Mouse (Mus musculus) adrenal gland, postnatal 36 days (tissue): Measurements from ENCODE around the gene Kcne3. TPM values are rescaled to one million over a fixed set of nuclear protein-coding genes. Genes with fewer than 3 reads are reported as not detected.

ENCODE experiments used
- DNase-seq, 2 experiments: peaks; one replicate each; pipeline ENCODE4 v3.0.0; 2021; ENCODE audit warnings: mixed read lengths in 1 of 2
- long read RNA-seq, 2 experiments: library from polyadenylated mRNA; stranded (forward); transcript quantifications; one replicate each; pipeline ENCODE4 v2.0.0; 2021; ENCODE audit warnings: borderline sequencing depth in 2 of 2
- total RNA-seq, 2 experiments: library from RNA; stranded (reverse); gene quantifications; 2 replicates each; pipeline ENCODE4 v1.2.3; 2021

The Kcne3 gene
- total RNA-seq, result 1 to 10 TPM in 1 of 2 experiments, under 1 TPM in 1; 0.99 to 1.5 TPM
- long read RNA-seq, experiment 1, result 0 reads
- long read RNA-seq, experiment 2, partial matches to known transcripts, result 0 of 1 reads
- long read RNA-seq, experiment 2, other reads (novel, unspliced or antisense), result 0 of 1 reads

DNA sequence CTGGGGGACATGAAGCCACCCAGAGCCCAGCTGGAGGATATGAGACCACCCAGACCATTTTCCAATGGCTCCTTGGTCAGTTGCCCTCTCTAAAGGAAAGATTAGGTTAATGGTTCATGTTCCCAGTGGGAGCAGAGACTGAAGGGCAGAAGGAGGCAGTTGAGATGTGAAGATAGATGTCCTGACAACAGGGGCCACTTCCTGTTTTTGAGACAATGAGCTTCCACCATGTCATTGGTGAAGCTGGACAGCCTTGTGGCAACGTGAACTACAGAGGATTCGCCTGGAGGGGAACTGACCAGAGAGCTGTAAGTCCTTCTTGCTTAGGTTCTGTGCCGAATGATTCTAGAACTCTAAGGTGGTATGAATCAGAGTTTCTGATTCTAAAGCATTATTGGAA is at the start of gene Kcne3:
TSS of gene Kcne3 (plus strand) at position 234 of the 400 bp plus-strand sequence.
- no peak for DNase-seq

DNA sequence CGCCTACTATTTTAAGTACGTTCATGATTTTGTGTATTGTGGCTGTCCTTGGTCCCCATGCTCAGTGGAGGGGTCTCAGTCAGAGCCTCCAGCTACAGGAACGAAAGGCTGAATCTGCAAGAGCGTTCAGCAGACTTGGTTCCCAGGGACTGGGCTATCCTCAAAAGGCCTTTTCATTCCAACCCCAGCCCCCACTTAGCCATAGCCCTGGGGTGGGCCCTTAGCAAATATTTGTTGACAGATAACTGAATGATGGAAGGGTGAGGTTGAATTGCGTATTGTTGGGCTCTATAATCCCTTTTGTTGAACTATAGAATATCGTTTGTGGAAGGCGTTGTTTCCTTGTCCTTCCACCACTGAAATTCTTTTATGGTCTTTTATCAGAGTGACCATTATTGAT is 49.8 kb upstream of the Kcne3 start:
- no peak for DNase-seq

DNA sequence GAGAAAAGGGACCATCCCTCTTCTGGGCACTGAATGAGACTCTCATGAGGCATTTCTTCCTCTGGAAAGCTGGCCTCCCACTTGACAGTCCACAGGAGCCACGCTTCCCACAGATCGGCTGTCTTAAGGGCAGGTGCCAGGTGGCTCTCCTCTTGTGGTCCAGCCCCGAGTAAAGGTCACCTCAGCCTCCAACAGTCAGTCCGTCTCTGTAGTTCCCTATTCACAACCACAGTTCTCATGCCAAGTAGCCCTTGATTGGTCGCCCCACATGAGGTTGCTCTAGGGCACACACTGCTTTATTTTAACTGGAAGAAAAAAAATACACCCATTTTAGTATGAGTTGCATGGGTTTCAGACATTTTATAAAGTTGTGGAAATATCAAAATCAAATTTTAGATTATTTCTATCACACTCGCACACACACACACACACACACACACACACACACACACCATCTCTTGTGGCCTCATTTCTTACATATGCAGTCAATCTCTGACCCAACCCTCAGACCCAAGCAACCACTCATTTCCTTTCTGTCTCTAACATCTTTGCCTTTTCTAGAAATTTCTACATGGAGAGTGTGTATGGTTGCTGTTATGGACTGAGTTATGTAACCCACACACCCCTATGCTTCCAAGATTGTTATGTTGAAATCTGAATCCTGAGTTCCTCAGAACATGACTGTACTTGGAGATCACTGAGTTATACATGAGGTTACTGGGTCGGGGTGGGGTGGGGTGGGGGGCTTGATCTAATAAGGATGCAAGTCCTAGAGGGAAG is 47.9 kb upstream of the Kcne3 start:
- DNase-seq, result no peak

GRCm38 (mm10) chr7:100130592-100130991 is 45.7 kb upstream of the Kcne3 start:
- no peak for DNase-seq

DNA sequence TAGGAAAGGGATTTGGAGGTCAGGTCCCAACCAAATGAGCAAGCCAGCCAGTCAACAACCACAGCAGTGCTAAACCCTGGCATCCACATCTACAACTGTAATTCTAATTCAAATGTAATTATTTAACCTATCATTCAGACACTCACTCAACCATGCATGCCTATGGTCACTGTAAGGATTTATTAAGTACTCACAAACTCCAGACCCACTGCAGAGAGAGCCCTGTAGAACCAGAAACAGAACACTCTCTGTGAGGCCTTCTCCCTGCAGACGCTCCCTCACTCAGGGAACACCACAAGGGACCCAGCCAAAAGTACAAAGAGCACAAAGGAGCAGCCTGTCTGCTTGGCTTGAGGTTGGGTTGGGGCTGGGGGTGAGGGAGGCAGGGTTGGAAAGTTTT is 43.9 kb upstream of the Kcne3 start:
- DNase-seq, result no peak

- peak; percentile 46 to 60 for DNase-seq
These were observed 39.3 kb upstream of the Kcne3 start for GRCm38 (mm10) chr7:100137038-100137437.

DNA sequence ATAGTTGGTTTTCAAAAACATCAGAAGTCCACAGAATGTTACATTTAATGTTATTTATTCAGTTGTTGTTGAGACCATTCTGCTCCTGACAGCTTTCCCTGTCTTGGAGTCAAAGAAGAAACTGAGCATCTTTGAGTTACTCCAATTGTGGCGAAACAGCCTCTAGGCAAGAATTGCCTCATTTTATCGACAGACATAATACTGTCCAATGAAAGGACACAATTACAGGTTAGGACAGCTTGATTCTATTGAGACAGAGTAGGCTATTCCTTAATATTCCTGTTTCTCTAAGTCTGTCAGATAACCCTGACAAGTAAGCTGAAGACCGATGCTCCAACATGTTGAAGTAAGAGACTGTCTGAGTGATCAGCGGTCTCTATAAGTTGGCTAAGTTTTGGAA is 38.2 kb upstream of the Kcne3 start:
- no peak for DNase-seq

- DNase-seq, result no peak
These were observed 35.7 kb upstream of the Kcne3 start for GRCm38 (mm10) chr7:100140591-100140990.

- DNase-seq, result no peak
These were observed 27.7 kb upstream of the Kcne3 start for GRCm38 (mm10) chr7:100148586-100148985.

GRCm38 (mm10) chr7:100150086-100150485 is 26.2 kb upstream of the Kcne3 start:
- peak in 1 of 2 experiments; percentile 43 for DNase-seq

- peak; percentile 34 to 42 for DNase-seq
These were observed 25.7 kb upstream of the Kcne3 start for GRCm38 (mm10) chr7:100150626-100151025.

- DNase-seq, result no peak
These were observed 18.6 kb upstream of the Kcne3 start for GRCm38 (mm10) chr7:100157669-100158068.

GRCm38 (mm10) chr7:100159105-100159841 is 17.0 kb upstream of the Kcne3 start, which contains the start of gene Lipt2:
Gene Lipt2, plus strand, starts transcription at chr7:100159277.
- DNase-seq, result peak; percentile 98

DNA sequence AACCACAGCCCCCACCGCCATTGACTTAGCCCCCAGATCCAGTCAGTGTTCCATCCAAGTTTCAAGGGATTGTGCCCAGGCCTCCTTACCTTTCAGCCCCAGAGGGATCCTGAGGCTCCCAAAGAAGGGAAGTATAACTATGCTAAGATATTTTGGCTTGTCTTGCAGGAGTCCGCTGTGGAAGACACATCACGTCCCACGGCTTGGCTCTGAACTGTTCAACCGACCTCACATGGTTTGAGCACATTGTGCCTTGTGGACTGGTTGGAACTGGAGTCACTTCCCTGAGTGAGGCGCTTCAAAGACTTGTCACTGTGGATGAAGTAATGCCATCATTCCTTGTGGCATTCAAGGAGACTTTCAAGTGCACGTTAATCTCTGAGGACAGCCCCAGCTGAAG is 16.3 kb upstream of the Kcne3 start:
- peak in 1 of 2 experiments; percentile 22 for DNase-seq

DNA sequence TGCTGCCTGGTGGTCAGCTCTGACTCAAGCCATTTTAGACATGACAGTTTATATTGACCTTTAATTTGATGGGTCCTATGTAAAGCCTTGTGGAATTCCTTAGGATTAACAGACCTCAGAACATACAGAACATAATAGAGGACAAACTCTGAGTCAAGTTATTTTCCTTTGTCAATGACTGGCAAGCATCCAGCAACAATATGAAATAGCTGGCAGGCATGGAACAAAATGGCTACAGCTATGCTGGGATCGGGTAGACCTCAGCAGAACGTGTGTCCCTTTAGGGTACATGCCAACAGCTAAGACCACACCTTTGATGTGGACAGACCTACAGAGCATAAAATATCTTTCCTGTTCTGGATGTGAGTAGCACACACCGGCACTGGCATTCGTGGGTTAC is 12.8 kb upstream of the Kcne3 start:
- no peak for DNase-seq

GRCm38 (mm10) chr7:100168654-100169053 is 7.6 kb upstream of the Kcne3 start:
- DNase-seq, result peak; percentile 6 to 9

DNA sequence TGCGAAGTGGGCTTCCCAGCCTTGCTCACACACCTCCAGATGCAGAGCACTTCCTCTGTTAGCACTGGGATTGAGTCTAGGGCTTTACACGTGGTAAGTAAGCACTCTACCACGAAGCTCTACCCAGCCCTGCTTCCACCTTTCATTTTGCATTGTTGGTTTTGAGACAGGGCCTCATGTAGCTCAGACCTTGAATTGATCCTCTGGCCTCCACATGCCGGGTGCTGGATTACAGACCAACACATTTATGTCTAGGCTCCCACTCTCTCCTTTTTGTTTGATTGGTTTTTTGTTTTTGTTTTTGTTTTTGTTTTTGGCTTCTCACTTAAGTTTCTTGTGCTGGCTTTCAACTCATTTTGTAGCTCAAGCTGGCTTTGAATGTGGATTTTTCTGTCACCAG is 5.5 kb upstream of the Kcne3 start:
- DNase-seq, result no peak

- peak; percentile 66 to 76 for DNase-seq
These were observed 2.0 kb downstream of the Kcne3 start for GRCm38 (mm10) chr7:100178016-100178890.

- peak in 1 of 2 experiments; percentile 20 for DNase-seq
These were observed 2.6 kb downstream of the Kcne3 start for GRCm38 (mm10) chr7:100178891-100179233.

DNA sequence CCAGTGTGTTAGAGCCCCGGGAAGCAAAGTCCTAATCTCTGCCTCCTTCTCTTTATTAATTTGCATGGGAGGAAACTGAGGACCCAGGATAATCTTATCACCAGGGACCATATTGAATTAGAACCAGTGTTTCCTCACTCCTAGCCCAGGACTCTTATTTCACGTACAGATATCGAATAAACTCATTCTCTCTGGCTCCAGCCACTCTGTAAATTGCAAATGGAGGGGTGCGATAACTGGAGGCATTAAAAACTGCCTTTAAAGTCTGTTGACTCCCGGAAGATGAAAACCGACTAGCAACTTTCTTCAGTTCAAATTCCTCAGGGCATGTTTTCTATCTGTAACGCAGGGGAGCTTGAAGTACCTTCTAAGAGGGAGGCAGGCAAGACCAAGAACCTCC is 3.1 kb downstream of the Kcne3 start:
- no peak for DNase-seq

DNA sequence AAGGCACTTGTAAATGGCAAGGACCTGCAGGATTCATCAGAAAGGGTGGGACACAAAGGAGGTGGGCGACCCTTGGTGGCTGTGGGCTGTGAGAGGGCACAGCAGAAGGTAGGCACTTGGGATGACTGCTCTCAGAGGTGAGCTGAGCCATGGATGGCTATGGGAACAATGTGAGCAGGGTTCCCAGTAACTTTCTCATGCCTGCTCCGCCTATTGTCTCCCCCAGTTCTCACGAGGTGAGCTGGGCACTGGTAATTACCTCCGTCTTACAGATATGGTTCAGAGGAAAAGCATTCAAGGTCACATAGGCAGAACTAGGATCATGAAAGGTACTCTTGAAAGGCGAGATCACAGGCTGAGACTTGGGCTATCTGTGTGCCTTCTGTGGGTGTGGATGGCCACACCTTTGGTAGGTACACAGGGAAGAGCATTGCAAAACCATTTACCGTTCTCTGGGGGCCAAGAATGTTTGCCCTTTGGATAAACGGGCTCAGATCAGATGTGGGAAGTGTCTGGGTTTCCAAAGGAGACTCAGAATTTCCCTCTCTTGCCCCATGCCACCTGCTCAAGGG is 3.6 kb downstream of the Kcne3 start:
- no peak for DNase-seq

DNA sequence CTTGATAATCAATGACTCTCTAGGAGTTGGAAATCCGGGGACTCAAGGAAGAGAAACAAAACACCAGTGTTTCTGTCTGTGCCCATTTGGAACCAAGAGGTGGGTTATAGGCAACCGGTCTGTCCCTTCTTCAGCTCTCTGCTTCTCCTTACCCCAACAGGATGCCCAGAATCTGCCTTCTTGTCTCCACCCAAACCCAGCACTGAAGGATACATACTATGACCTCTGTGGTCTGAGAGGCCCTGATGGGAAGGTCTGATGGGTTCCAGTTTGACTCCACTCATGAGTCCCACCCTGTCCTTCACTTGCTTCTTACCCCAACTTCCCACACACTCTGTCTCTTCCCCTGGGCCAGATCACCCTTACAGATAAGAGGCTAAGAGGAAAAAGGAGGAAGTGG is 4.9 kb downstream of the Kcne3 start:
- no peak for DNase-seq
